Mouse (Mus musculus) mouse embryonic stem cell (cell line): ENCODE data around the gene Gm45837.

Experiments
- in situ Hi-C, 2 experiments: fragments of 300-500 bp; cut with MboI; formaldehyde crosslinking; loops; 1 replicate in 1 of 2; 3 replicates in 1 of 2; pipeline ENCODE4 v1.14.3; 2019 to 2020; ENCODE audit warnings: low sequenced_read_pairs in 2 of 2, low pct_unique_long_range_greater_than_20kb in 1 of 2, mixed read lengths in 1 of 2; ENCODE audit not compliant: unreplicated experiment in 1 of 2

Gm45837 gene

GRCm38 (mm10) chr7:101458278-101458781 is 47.6 kb downstream of the Gm45837 start:
- in situ Hi-C loops: no loop called here

GRCm38 (mm10) chr7:101459305-101459813 is 48.7 kb downstream of the Gm45837 start:
- in situ Hi-C loops: no loop called here

- in situ Hi-C loops: no loop called here
These were observed 49.4 kb downstream of the Gm45837 start for GRCm38 (mm10) chr7:101459923-101460607.

DNA sequence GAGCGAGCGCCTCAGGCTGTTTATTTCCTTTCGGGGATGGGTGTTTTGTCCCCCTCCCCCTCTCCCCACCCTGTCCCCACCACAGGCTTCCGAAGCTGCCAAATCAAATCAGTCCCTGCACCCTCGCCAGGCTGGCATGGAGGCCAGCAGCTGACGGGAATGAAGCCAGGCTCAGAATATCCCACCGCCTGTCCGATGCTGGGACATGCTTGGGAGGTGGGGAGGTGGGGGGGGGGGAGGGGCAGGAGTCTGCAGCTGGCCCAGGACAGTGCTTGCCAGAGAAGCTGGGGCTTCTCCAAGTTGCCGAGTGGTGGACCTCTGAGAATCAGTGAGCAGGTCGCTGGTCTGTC is 49.9 kb downstream of the Gm45837 start:
- in situ Hi-C loops: no loop called here

DNA sequence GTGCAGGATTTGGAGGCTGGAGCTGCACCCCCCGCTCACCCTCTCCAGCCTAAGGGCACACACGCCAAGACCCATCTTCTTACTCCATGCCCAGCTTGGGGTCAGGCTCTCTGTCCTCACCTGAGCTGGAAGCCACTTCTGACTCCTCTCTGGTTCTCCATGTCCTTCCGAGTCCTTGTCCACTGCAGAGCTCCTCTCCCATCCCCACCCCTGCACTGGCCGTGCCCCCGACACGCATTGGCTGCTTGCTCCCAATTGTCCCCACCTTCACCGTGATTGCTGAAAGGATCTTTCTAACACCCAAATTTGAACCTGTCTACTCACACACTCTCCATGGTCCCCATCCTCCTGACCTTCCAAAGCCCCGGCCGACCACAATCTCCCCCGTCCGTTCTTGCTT is 50.9 kb downstream of the Gm45837 start:
- in situ Hi-C loops: no loop called here

GRCm38 (mm10) chr7:101462327-101463068 is 51.8 kb downstream of the Gm45837 start:
- in situ Hi-C loops: no loop called here

GRCm38 (mm10) chr7:101463665-101464271 is 53.1 kb downstream of the Gm45837 start:
- in situ Hi-C loops: no loop called here

- in situ Hi-C loops: no loop called here
These were observed 54.2 kb downstream of the Gm45837 start for GRCm38 (mm10) chr7:101464927-101465326.

- in situ Hi-C loops: no loop called here
These were observed 54.7 kb downstream of the Gm45837 start for GRCm38 (mm10) chr7:101465392-101465791.

DNA sequence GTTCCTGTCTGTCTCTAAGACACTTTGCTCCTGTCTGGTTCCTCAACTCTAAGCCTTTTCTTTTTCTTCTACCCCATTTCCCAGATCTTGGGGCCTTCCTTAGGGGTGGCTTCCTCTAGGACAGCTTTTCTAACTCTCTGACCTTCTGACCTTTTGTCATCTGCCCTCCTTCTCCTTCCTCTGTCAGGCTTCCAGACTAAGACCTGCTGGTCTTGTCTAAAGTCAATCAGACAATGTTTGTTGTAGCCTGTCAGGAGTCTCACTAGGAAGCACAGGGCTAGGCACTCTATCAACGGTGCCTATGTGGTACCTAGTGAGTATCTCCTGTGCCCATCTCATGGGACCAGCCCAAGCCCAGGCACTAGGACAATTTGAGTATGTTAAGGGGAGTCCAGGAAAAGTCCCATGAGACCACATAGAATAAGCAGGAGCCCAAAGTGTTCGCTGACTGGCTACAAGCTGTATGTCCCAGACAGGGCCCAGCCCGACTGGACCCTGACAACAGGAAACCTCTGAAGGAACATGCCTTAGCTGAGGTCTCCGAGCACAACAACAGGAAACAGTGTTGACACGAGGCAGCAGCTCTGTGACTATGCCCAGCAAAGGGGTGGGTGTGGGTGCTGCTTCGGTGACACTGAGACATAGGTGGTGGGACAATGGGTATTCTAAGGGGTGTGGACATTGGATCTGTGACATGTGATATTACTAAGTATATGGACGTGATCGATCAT is 55.3 kb downstream of the Gm45837 start:
- in situ Hi-C loops: no loop called here

DNA sequence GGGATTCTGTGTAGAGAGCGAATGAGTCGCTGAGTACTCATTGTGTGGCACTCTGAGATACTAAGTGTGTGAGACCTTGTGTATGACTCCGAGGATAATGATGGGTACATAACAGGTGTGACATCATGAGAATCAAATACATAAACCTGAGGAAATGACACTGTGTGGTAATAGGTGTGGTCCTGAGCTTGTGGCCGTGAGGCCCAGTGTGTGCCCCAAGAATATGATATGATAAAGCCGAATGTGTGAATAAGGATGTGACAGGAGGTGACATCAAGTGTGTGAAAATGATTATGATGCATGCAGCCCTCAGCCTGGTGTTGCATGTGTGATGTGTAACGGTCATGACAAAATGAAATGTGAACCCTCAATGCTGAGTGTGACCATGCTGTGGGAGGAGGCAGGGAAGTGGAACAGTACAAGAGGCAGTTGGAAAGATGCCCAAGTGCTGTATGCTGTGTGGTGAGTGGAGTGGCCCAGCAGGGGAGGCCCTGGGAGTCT is 55.9 kb downstream of the Gm45837 start:
- in situ Hi-C loops: no loop called here

DNA sequence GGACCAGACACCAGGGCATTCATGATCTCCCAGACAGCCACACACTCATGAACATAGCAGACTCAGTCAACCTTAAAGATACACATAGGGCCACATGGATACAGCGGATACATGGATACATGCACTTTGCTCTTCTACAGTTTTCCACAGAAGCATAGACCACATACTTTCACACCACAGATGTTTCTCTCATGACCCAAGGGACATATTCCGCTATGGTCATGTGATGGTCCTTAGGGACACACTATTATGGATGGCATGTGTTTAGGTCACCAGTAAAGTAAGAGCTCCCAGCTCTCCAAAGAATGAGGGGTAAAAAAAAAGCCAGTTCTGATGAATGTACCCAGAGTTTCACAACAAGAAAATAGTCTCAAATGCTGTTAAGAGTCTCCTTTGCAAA is 60.7 kb downstream of the Gm45837 start:
- in situ Hi-C loops: no loop called here

GRCm38 (mm10) chr7:101471968-101472480 is 61.3 kb downstream of the Gm45837 start:
- in situ Hi-C loops: no loop called here

DNA sequence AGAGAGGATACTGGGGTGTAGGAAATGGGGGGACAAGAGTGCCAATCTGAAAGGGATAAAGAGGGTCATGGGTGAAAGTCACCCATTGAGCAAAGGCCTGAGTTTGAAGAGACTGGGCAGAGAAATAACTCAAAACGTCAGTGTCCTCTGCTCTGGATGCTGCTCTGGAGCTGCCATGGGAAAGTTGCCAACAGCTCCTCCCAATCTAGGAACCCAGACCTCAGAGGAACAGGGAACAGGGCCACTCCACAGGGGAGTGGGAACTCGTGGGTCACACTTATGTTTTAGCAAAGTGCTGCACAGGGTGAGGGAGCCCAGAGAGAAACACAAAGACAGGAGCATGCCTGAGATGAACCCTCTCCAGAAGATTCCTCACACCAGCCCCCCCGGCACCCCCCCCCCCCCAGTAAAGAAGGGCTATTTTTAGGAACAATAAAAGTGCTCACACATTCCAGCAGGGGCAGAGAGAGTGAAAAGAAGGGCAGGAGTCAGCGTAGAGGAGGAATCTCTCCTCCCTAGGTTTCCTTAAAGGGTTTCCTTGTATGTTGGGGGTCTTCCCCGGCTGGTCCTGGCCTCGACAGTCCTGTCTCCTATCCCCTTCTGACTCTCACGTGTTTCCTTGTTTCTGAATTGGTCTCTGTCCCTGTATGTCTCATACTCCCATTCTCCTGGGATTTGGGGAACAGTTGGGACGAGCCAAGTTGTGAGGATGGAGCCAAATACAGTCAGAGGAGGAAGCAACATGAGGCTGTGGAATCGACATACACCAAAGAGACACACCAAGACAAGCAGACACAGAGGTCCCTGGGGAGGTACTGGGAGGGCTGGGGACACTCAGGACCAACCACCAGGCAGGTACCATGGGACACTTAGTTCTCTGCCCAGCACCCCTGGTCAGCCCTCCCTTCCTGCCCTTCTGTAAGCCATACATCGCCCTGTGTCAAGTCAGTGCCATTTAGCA is 62.2 kb downstream of the Gm45837 start:
- in situ Hi-C loops: no loop called here

DNA sequence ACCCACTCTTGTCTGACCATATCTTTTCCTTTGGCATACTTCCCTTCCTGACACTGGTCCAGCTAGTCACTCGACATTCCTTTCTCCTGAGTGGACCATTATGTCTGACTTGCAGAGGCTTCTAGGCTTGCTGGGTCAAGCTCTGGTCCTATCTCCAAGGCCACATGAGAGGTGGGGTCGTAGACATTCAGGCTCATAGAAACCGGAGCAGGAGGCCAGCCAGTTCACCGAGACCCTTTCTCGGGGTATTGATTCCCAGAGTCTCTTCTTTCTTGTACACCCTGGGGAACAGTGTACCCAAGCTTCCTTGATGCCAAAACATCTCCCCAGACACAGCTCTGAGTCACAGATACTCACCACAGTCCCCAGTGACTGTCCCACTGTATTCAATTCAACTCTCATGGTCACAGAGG is 63.7 kb downstream of the Gm45837 start:
- in situ Hi-C loops: no loop called here

- in situ Hi-C loops: no loop called here
These were observed 65.3 kb downstream of the Gm45837 start for GRCm38 (mm10) chr7:101476028-101476427.

DNA sequence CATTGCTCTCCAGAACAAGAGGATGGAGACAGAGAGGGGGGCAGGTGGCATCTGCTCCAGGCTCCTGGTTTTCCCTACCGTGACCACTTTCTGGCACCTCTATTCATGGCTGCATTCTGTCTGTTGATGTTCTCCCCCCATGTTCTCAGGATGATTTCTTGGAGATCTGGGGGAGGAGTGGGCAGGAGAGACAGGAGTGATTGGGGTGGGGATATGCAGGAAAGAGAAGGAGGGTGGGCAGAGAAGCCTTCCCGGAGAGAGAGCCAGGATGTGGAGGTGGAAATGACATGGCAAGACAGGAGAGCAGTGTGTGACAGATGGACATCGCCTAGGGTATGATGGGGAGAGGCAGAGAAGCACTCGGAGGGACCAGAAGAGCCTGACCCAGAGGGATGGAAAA is 65.8 kb downstream of the Gm45837 start:
- in situ Hi-C loops: no loop called here
